Mouse (Mus musculus): ENCODE data around the gene Dlg2.

GRCm38 (mm10) chr7:92100847-92101246, 1624.4 kb downstream of the Dlg2 start:
- TF ChIP-seq CTCF (IDR thresholded peaks at IDR 0.05; ENCODE audit: borderline replicate concordance, insufficient read depth, low read depth, low read length), result no peak
- TF ChIP-seq POLR2A (IDR thresholded peaks at IDR 0.05; ENCODE audit: borderline replicate concordance, insufficient read depth, low read length), result no peak
